Mouse (Mus musculus): ENCODE measurements around the gene Ctr9. TPM values are rescaled to one million over a fixed set of nuclear protein-coding genes. Genes with fewer than 3 reads are reported as not detected.
A peak's percentile ranks its signal among the peaks of the same experiment; 100 is the strongest.

Ctr9 gene
- polyA plus RNA-seq, 1 experiment from 2014 or later: 68.3 TPM

GRCm38 (mm10) chr7:111049652-111050421 lies 21.1 kb downstream of the Ctr9 start:
- Histone ChIP-seq H3K36me3 (peaks cover 88% of the 10 kb centered on the region), H3K4me3 (replicated peaks) (no peak overlapping the region), H3K9ac (replicated peaks) (no peak overlapping the region), H3K9me3 (replicated peaks) (no peaks in the 10 kb centered on the region), H3K27ac (replicated peaks) (no peak overlapping the region), H3K4me2 (no peak overlapping the region), H3K27me3 (replicated peaks) (no peaks in the 10 kb centered on the region), H3K4me1 (no peaks in the 10 kb centered on the region)
- 62% methylated on average over 6 of the region's 6 CpGs for WGBS
- ATAC-seq (ENCODE audit: low FRiP score): no peak

GRCm38 (mm10) chr7:111055221-111055620 lies 26.5 kb downstream of the Ctr9 start:
- no peak overlapping the region for H3K4me3 ChIP-seq (replicated peaks)
- H3K9me3 ChIP-seq (replicated peaks): no peaks in the 10 kb centered on the region
- H3K9ac ChIP-seq (replicated peaks): no peak overlapping the region
- H3K36me3 ChIP-seq: peaks cover 57% of the 10 kb centered on the region
- no peaks in the 10 kb centered on the region for H3K27me3 ChIP-seq (replicated peaks)
- H3K4me2 ChIP-seq: no peak overlapping the region
- no peak for ATAC-seq (ENCODE audit: low FRiP score)
- 95% methylated on average over 19 of the region's 19 CpGs for WGBS
- H3K4me1 ChIP-seq: peaks cover 6% of the 10 kb centered on the region; the same call in 1 of the 2 replicates
- H3K27ac ChIP-seq (replicated peaks): no peak overlapping the region

- no peaks in the 10 kb centered on the region for H3K9me3 ChIP-seq (replicated peaks)
- ATAC-seq (ENCODE audit: low FRiP score): no peak
- no peak overlapping the region for H3K4me2 ChIP-seq
- no peak overlapping the region for H3K27ac ChIP-seq (replicated peaks)
- H3K9ac ChIP-seq (replicated peaks): no peak overlapping the region
- peaks cover 50% of the 10 kb centered on the region for H3K36me3 ChIP-seq
- H3K4me3 ChIP-seq (replicated peaks): no peak overlapping the region
- H3K27me3 ChIP-seq (replicated peaks): no peaks in the 10 kb centered on the region
- 94% methylated on average over 3 of the region's 3 CpGs for WGBS
- peaks cover 6% of the 10 kb centered on the region; the same call in 1 of the 2 replicates for H3K4me1 ChIP-seq
Observed at GRCm38 (mm10) chr7:111055984-111056657, 27.4 kb downstream of the Ctr9 start.

GRCm38 (mm10) chr7:111059527-111059926 lies 30.8 kb downstream of the Ctr9 start:
- no peak for ATAC-seq (ENCODE audit: low FRiP score)
- Histone ChIP-seq H3K36me3 (peaks cover 17% of the 10 kb centered on the region), H3K4me3 (replicated peaks) (no peak overlapping the region), H3K9ac (replicated peaks) (no peak overlapping the region), H3K27me3 (replicated peaks) (no peaks in the 10 kb centered on the region), H3K9me3 (replicated peaks) (no peaks in the 10 kb centered on the region), H3K4me2 (no peak overlapping the region), H3K4me1 (peaks cover 6% of the 10 kb centered on the region; the same call in 1 of the 2 replicates), H3K27ac (replicated peaks) (no peak overlapping the region)
- 47% methylated on average over 5 of the region's 5 CpGs for WGBS

- Histone ChIP-seq H3K4me3 (replicated peaks) (no peak overlapping the region), H3K36me3 (peaks cover 6% of the 10 kb centered on the region), H3K4me1 (peaks cover 6% of the 10 kb centered on the region; the same call in 1 of the 2 replicates), H3K9ac (replicated peaks) (no peak overlapping the region), H3K4me2 (no peak overlapping the region), H3K27me3 (replicated peaks) (no peaks in the 10 kb centered on the region), H3K9me3 (replicated peaks) (0 out of 2 replicates have a peak, but pooled peaks cover 3% of the 10 kb centered on the region), H3K27ac (replicated peaks) (no peak overlapping the region)
- WGBS: 88% methylated on average over 1 of the region's 1 CpGs
- ATAC-seq (ENCODE audit: low FRiP score): no peak
Observed at GRCm38 (mm10) chr7:111062971-111063370, 34.2 kb downstream of the Ctr9 start.

DNA sequence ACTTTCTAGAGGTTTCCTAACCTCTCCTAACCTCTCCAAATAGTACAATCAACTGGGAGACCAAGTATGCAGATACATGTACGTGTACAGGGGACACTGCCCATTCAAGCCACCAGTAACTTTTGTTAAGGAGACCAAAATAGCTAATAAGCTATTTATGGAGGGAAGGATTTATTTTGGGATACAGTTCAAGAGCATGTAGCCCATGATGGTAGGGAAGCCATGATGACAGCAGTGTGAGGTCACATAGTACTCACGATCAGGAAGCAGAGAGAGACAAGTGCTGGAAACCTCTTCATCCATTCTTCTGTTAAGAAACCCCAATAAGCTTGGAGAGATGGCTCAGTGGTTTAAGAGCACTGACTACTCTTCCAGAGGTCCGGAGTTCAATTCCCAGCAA lies 39.4 kb downstream of the Ctr9 start:
- H3K4me2 ChIP-seq: no peak overlapping the region
- WGBS: 97% methylated on average over 3 of the region's 3 CpGs
- H3K27me3 ChIP-seq (replicated peaks): no peaks in the 10 kb centered on the region
- H3K9me3 ChIP-seq (replicated peaks): 0 out of 2 replicates have a peak, but pooled peaks cover 3% of the 10 kb centered on the region
- H3K27ac ChIP-seq (replicated peaks): no peak overlapping the region
- H3K9ac ChIP-seq (replicated peaks): no peak overlapping the region
- no peak overlapping the region for H3K4me3 ChIP-seq (replicated peaks)
- H3K4me1 ChIP-seq: no peaks in the 10 kb centered on the region
- no peak for ATAC-seq (ENCODE audit: low FRiP score)
- H3K36me3 ChIP-seq: peaks cover 51% of the 10 kb centered on the region

GRCm38 (mm10) chr7:111069439-111070166 lies 40.9 kb downstream of the Ctr9 start:
- Histone ChIP-seq H3K4me2 (no peak overlapping the region), H3K4me3 (replicated peaks) (no peak overlapping the region)
- WGBS: 92% methylated on average over 7 of the region's 7 CpGs

DNA sequence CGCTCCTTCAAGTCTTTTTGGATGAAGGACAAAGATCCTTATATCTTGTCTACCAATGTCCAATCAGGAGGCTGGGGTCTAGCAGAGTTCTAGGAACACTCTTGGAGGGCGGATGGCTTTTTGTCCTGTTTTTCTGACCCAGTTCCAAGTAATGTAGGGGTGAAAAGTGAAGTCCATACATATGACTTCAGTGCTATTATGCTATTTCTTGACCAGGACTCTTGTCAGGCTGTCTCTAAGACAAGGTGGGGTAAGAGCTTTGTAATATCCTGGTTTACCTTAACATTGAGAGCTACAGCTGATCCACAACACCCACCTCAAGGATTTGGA lies 41.4 kb downstream of the Ctr9 start:
- WGBS: 96% methylated on average over 2 of the region's 2 CpGs
- Histone ChIP-seq H3K27me3 (replicated peaks) (no peaks in the 10 kb centered on the region), H3K4me1 (no peaks in the 10 kb centered on the region), H3K27ac (replicated peaks) (no peak overlapping the region), H3K4me2 (no peak overlapping the region), H3K9ac (replicated peaks) (no peak overlapping the region), H3K36me3 (peaks cover 68% of the 10 kb centered on the region), H3K9me3 (replicated peaks) (0 out of 2 replicates have a peak, but pooled peaks cover 3% of the 10 kb centered on the region), H3K4me3 (replicated peaks) (no peak overlapping the region)
- no peak for ATAC-seq (ENCODE audit: low FRiP score)

More at GRCm38 (mm10) chr7:111069439-111070166, 40.9 kb downstream of the Ctr9 start:
- Histone ChIP-seq H3K27ac (replicated peaks) (no peak overlapping the region), H3K36me3 (peaks cover 63% of the 10 kb centered on the region), H3K9ac (replicated peaks) (no peak overlapping the region), H3K4me1 (no peaks in the 10 kb centered on the region), H3K27me3 (replicated peaks) (no peaks in the 10 kb centered on the region), H3K9me3 (replicated peaks) (0 out of 2 replicates have a peak, but pooled peaks cover 3% of the 10 kb centered on the region)
- peak; percentile 50; the same call in 1 of the 2 replicates for ATAC-seq (ENCODE audit: low FRiP score)

DNA sequence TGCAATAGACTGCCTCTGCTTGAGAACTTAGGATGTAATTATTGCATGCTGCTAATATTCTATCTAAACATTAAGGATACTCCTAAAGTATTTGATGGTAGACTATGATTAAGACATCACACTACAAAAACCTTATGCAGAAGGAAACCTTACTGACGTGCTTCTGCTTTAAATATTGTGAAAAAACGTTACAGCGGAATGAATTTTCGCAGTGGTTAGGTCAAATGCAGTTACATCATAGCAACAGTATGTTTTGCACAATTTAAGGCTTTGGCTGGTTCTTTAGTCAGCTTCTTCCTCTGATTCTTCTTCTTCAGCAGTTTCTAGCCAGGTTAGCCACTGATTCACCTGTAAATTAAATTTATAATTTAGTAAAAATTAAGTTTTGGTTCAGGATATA lies 43.7 kb downstream of the Ctr9 start:
- H3K36me3 ChIP-seq: peaks cover 87% of the 10 kb centered on the region
- H3K4me2 ChIP-seq: no peak overlapping the region
- H3K9ac ChIP-seq (replicated peaks): no peak overlapping the region
- H3K27me3 ChIP-seq (replicated peaks): no peaks in the 10 kb centered on the region
- H3K9me3 ChIP-seq (replicated peaks): 0 out of 2 replicates have a peak, but pooled peaks cover 3% of the 10 kb centered on the region
- no peaks in the 10 kb centered on the region for H3K4me1 ChIP-seq
- no peak overlapping the region for H3K4me3 ChIP-seq (replicated peaks)
- 93% methylated on average over 4 of the region's 4 CpGs for WGBS
- no peak for ATAC-seq (ENCODE audit: low FRiP score)
- H3K27ac ChIP-seq (replicated peaks): no peak overlapping the region

DNA sequence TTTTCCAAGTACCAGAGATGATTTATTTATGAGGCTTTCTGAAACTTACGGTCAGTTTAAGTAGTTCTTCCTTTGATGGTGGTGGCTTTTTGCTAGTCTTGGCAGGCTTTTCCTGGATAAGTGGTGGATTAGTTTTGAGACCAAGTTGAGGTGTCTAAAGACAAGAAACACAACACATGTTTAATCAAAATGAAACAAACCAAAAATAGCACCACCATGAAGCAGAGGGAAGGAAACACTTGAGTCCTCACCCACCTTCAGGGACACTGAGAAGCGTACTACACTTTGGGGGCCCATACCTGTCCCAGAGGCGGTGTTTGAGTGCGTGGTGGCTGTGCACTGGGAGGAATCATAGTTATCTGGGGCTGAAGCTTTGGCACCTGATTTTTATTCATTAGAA lies 46.5 kb downstream of the Ctr9 start:
- H3K4me2 ChIP-seq: no peak overlapping the region
- peaks cover 86% of the 10 kb centered on the region for H3K36me3 ChIP-seq
- H3K9ac ChIP-seq (replicated peaks): no peak overlapping the region
- H3K4me1 ChIP-seq: peaks cover 15% of the 10 kb centered on the region
- no peaks in the 10 kb centered on the region for H3K27me3 ChIP-seq (replicated peaks)
- H3K4me3 ChIP-seq (replicated peaks): no peak overlapping the region
- H3K27ac ChIP-seq (replicated peaks): no peak overlapping the region
- WGBS: 85% methylated on average over 4 of the region's 4 CpGs
- no peaks in the 10 kb centered on the region for H3K9me3 ChIP-seq (replicated peaks)
- ATAC-seq (ENCODE audit: low FRiP score): no peak

- no peak overlapping the region for H3K4me2 ChIP-seq
- no peaks in the 10 kb centered on the region for H3K27me3 ChIP-seq (replicated peaks)
- no peak for ATAC-seq (ENCODE audit: low FRiP score)
- H3K4me3 ChIP-seq (replicated peaks): no peak overlapping the region
- H3K9ac ChIP-seq (replicated peaks): no peak overlapping the region
- H3K36me3 ChIP-seq: peaks cover 71% of the 10 kb centered on the region
- H3K4me1 ChIP-seq: peaks cover 26% of the 10 kb centered on the region
- no peak overlapping the region for H3K27ac ChIP-seq (replicated peaks)
- no peaks in the 10 kb centered on the region for H3K9me3 ChIP-seq (replicated peaks)
- WGBS: 95% methylated on average over 4 of the region's 4 CpGs
Observed at GRCm38 (mm10) chr7:111078271-111078670, 49.5 kb downstream of the Ctr9 start.
